Mouse (Mus musculus) olfactory bulb, adult 2 months (tissue): ENCODE measurements around the gene Ero1lb.

Experiments used
- CTCF ChIP-seq: fragments of 200-500 bp; IDR thresholded peaks from 2 replicates; pipeline ENCODE4 v1.5.1; 2012; ENCODE audit warnings: low read depth, mild to moderate bottlenecking, low read length, moderate library complexity; ENCODE audit not compliant: insufficient read depth
- POLR2A ChIP-seq: fragments of 200-500 bp; IDR thresholded peaks from 2 replicates; pipeline ENCODE4 v1.6.1; 2012; ENCODE audit warnings: mild to moderate bottlenecking, low read depth, low read length, moderate library complexity; ENCODE audit not compliant: insufficient read depth

DNA sequence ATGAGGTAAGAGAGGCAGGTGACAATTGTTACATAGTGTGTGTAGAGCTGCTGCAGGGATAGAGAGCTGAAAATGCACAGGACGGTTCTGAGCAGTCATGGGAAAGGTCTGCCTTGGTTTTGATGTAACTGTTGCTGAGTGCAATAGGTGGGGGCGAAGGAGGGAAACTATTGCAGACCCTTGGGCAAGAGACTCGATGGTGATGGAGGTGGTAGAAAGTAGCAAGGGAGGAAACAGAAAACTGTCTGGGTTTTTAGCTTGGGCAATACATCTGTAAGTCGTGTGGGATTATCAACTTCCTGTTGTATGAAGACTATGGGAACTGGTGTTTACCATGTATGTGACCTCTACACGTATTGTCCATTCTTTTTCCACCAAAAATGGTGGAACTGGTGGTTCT lies 12.5 kb downstream of the Ero1lb start:
- TF ChIP-seq CTCF = no peak
- no peak for TF ChIP-seq POLR2A
